Mouse (Mus musculus): Measurements from ENCODE around the gene Hist1h2be. TPM values are rescaled to one million over a fixed set of nuclear protein-coding genes. Genes with fewer than 3 reads are reported as not detected.
"Not testable (repeated sequence)": the region's sequence is repeated elsewhere in the genome, so short reads cannot be mapped to it uniquely, and the experiment has no call there.

Hist1h2be gene
- polyA plus RNA-seq, 1 experiment from 2014 or later: 1.5 TPM

DNA sequence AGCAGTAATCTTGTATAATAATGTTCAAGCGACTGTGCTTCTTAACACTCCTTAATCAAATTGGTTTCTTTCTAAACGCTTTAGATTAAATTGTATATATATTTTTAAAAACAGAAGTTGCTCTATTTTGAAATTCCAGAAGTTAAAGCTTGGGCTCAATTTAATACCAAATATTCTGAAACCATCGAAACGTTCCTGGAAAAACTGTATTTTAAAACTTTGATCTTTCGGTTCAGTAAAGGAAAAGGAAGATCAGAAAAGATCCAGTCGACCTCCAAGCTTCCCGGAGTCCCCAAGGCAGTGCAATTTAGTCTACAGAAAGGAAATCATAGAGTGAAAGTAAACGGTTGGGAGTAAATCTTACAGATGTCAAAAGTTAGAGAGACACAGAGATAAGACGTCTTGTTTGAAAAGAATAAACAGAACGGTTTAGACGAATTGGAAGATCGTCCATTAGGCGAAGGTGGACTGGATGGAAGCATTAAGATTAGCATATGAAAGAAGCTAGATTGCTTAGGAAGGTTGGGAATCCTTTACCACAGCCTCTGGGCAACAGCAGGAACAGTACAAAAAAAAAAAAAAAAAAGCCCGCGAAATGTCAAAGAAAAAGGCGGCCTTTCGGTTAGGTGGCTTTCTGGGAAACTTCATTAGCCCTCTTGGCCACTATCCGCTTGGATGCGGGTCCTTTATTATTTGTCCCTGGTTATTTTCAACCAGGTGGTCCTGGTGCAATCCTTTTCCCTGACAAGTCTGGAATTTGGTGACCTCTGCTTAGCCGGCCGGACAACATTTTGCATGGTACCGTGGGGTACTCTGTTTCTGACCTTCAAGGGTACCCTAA, 34.6 kb downstream of the Hist1h2be start:
- ATAC-seq (ENCODE audit: low FRiP score, low read depth): no peak
- Histone ChIP-seq H3K9ac (peak overlapping the region; percentile 39), H3K9me3 (no peaks in the 10 kb centered on the region), H3K36me3 (no peaks in the 10 kb centered on the region), H3K27ac (replicated peaks) (peak overlapping the region; percentile 93), H3K27me3 (no peaks in the 10 kb centered on the region), H3K4me2 (peak overlapping the region; percentile 93), H3K4me1 (replicated peaks) (peaks cover 33% of the 10 kb centered on the region), H3K4me3 (peak overlapping the region; percentile 53)
- WGBS: 1% methylated on average over 22 of the region's 22 CpGs

DNA sequence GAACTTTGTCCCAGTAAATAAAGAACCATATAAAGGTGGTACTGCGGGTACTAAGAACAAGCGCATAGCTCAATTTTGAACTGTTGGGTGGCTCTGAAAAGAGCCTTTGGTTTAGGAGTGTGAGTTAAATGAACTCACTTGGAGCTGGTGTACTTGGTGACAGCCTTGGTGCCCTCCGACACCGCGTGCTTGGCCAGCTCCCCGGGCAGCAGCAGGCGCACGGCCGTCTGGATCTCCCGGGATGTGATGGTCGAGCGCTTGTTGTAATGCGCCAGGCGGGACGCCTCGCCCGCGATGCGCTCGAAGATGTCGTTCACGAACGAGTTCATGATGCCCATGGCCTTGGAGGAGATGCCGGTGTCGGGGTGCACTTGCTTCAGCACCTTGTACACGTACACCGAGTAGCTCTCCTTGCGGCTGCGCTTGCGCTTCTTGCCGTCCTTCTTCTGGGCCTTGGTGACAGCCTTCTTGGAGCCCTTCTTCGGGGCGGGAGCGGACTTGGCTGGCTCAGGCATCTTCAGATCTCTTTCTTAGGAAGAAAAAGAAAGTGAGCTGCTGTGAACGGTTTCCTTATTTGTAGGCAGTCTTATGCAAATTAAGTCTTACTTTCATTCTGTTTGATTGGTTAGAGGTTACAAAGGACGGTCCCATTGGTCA, 35.4 kb downstream of the Hist1h2be start:
- under 1% methylated on average over 33 of the region's 36 CpGs for WGBS
- H3K9ac ChIP-seq: peak overlapping the region; percentile 62

DNA sequence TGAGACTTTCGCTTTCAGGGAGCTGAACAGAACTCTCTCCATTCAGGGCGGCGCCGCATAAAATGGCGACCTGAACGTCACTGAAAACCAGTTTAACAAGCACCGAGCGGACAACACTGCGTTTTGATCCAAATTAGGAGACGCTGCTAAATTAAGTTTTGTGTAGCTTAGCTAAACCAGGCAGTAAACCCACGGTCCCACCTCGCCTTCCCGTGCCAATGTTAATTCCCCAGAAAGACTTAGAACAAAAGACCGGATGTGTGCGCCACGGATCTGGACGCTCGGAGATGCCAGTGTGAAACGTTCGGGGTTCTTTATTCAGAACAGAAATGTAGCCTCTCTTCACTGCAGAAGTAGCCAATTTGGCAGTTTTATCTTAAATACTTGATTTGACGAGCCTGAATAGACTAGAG, 35.9 kb downstream of the Hist1h2be start:
- Histone ChIP-seq H3K27me3 (no peaks in the 10 kb centered on the region), H3K4me3 (peak overlapping the region; percentile 53), H3K27ac (replicated peaks) (peak overlapping the region; percentile 93), H3K9me3 (no peaks in the 10 kb centered on the region), H3K9ac (peak overlapping the region; percentile 62), H3K4me2 (peak overlapping the region; percentile 93), H3K4me1 (replicated peaks) (peaks cover 38% of the 10 kb centered on the region), H3K36me3 (no peaks in the 10 kb centered on the region)
- WGBS: under 1% methylated on average over 21 of the region's 21 CpGs
- ATAC-seq (ENCODE audit: low FRiP score, low read depth): no peak

More for the DNA sequence above, 35.4 kb downstream of the Hist1h2be start:
- H3K36me3 ChIP-seq, H3K27me3 ChIP-seq, H3K9me3 ChIP-seq: not testable (repeated sequence)
- peaks cover 38% of the 10 kb centered on the region for H3K4me1 ChIP-seq (replicated peaks)
- H3K27ac ChIP-seq (replicated peaks): peak overlapping the region; percentile 93
- peak overlapping the region; percentile 93 for H3K4me2 ChIP-seq
- H3K4me3 ChIP-seq: peak overlapping the region; percentile 53
- peak; percentile 91 for ATAC-seq (ENCODE audit: low FRiP score, low read depth)

DNA sequence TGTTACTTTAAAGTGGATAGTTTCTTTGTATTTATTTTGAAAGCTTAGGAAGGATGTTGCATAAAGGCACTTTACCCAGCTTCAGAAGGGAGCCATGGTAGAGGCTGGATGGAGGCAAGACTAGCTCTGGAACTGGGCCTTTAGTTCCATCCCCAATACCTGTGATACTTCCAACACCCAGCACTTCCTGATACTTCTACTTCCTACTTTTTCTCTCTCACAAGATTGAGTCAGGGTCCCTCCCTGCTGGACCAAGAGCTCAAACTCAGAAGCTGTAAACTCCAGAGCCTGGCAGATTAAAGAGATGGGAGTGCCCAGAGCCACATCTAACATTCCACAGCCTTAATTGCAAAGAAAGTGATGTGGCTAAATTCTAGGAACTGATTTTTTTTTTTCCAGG, 36.6 kb downstream of the Hist1h2be start:
- H3K4me3 ChIP-seq: peak overlapping the region; percentile 53
- H3K9ac ChIP-seq: peak overlapping the region; percentile 62; the same call in 1 of the 2 replicates
- peak overlapping the region; percentile 93 for H3K4me2 ChIP-seq
- H3K36me3 ChIP-seq: no peaks in the 10 kb centered on the region
- H3K4me1 ChIP-seq (replicated peaks): peaks cover 38% of the 10 kb centered on the region
- H3K27ac ChIP-seq (replicated peaks): peak overlapping the region; percentile 93
- no peaks in the 10 kb centered on the region for H3K27me3 ChIP-seq
- no peaks in the 10 kb centered on the region for H3K9me3 ChIP-seq
- no peak for ATAC-seq (ENCODE audit: low FRiP score, low read depth)

DNA sequence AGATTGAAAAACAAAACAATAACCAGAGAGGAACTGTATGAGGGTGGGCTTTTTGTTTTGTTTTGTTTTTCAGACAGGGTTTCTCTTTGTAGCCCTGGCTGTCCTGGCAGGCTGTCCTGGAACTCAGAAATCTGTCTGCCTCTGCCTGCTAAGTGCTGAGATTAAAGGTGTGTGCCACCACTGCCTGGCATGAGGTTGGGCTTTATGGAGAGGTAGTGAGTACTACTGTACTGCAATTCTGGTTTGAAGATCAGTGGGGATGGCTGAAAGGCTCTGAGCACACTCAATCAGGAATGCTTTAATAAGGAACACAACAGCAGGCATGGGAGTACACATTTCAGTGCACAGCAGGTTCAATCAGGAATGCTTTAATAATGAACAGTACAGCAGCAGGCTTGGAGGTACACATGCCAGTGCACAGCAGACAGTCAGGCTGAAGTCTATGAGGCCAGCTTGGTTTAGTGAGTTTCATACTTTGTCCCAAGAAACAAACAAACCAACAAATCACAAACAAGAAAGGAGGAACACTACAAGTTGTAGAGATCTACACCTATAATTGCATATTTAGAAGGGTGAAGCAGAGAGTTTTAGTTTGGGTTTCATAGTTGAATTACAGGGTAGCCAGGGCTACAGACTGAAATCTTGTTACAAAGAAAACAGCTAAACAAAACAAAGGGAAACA, 37.4 kb downstream of the Hist1h2be start:
- no peak overlapping the region for H3K9ac ChIP-seq
- no peak overlapping the region; the same call in 1 of the 2 replicates for H3K27ac ChIP-seq (replicated peaks)
- no peak overlapping the region for H3K4me3 ChIP-seq

DNA sequence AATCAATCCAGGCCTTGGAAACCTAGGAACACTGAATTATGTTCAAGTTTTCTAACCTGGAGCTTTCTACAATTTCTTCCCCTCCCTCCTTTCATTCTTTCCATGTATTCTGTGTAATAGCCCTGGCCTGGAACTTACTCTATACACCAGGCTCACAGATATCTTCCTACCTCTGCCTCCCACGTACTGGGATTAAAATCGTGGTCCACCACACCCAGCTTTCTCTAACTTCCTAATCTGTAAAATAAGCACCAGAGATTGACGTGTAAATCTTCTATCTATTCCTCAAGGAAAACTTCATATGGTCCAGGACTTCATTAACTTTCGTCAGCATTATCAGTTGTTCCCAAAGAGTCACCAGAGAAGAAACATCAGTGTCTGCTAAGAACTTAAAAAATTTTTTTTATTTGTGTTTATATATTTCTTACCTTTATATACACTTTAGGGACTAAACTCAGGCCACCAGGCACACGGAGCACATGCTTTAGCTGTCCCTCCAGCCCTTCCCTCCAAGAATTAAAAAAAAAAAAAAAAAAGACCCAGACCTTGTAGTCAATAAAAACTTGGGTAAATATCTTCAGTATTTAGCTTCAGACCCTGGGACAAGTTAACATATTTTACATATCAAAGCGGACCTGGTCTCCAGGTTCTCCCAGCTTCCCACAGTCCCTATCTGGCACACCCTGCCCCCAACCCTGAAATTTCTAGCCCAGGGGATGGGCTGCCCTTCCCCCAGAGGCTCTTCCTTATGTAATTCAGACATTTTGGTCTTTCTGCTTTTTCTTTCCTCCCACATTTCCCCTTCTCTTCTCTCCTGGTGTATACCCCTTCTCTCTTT, 38.5 kb downstream of the Hist1h2be start:
- no peak for ATAC-seq (ENCODE audit: low FRiP score, low read depth)
- Histone ChIP-seq H3K36me3 (no peaks in the 10 kb centered on the region), H3K27me3 (no peaks in the 10 kb centered on the region), H3K4me3 (peak overlapping the region; percentile 53), H3K27ac (replicated peaks) (peak overlapping the region; percentile 80), H3K9me3 (no peaks in the 10 kb centered on the region), H3K4me2 (peak overlapping the region; percentile 81), H3K9ac (peak overlapping the region; percentile 48), H3K4me1 (replicated peaks) (peaks cover 38% of the 10 kb centered on the region)
- 8% methylated on average over 6 of the region's 6 CpGs for WGBS

More for the DNA sequence above, 37.4 kb downstream of the Hist1h2be start:
- Histone ChIP-seq H3K4me2 (no peak overlapping the region), H3K4me1 (replicated peaks) (peaks cover 38% of the 10 kb centered on the region), H3K9me3 (no peaks in the 10 kb centered on the region), H3K27me3 (no peaks in the 10 kb centered on the region), H3K36me3 (no peaks in the 10 kb centered on the region)
- ATAC-seq (ENCODE audit: low FRiP score, low read depth): no peak

DNA sequence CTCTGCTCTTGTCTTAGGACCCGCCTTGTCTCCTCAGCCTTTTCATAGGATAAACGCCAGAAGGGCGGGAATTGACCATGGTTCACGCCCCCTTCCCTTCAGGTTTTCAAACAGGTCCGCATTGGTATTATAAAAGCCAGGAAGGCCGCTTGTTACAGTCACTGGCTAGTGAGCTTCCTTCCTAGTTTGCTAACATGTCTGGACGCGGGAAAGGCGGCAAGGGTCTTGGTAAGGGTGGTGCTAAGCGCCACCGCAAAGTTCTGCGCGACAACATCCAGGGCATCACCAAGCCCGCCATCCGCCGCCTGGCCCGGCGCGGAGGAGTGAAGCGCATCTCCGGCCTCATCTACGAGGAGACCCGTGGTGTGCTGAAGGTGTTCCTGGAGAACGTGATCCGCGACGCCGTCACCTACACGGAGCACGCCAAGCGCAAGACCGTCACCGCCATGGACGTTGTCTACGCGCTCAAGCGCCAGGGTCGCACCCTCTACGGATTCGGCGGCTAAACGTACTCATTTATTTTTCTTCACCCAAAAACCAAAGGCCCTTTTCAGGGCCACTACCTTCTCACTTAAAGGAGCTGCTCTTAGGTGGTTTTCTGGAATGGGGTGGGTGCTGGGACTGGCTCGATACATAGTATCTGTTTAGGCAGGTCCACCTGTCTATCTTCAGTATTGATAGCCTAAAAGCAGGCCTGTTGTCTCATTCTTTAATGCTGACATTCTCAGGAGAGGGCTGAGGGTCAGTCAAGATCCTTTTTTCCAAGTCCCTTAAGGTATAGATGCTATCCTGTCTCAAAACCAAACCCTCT, 39.3 kb downstream of the Hist1h2be start, which contains the start of gene Hist1h4d:
Gene Hist1h4d (plus strand): TSS at position 191 of the 811 bp plus-strand sequence.
- Histone ChIP-seq H3K27me3 (no peaks in the 10 kb centered on the region), H3K4me3 (peak within 1 kb of the TSS; percentile 53), H3K9ac (peak within 1 kb of the TSS; percentile 48), H3K4me2 (peak within 1 kb of the TSS; percentile 81), H3K9me3 (no peaks in the 10 kb centered on the region), H3K27ac (replicated peaks) (peak within 1 kb of the TSS; percentile 80), H3K36me3 (no peaks in the 10 kb centered on the region), H3K4me1 (replicated peaks) (peaks cover 39% of the 10 kb centered on the region)
- under 1% methylated on average over 43 of the region's 43 CpGs for WGBS
- peak; percentile 95 for ATAC-seq (ENCODE audit: low FRiP score, low read depth)

DNA sequence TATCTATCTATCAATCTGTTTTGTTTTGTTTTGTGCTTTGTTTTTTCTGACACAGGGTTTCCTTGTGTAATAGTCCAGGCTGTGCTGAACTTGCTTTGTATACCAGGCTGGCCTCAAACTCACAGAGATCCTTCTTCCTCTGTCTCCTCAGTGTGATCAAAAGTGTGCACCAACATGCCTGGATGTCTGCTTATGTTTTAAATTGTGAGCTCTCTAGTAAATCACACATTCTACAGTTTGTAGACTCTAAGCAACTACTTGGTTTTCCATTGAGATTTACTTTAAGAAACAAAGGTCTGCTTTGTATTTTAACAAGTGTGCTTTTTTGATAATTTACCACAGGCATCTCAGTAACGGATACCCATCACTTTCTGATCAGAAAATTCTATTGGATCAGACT, 43.1 kb downstream of the Hist1h2be start:
- Histone ChIP-seq H3K9me3 (no peaks in the 10 kb centered on the region), H3K4me2 (no peak overlapping the region), H3K36me3 (no peaks in the 10 kb centered on the region), H3K27ac (replicated peaks) (no peak overlapping the region), H3K9ac (no peak overlapping the region), H3K27me3 (no peaks in the 10 kb centered on the region), H3K4me3 (no peak overlapping the region), H3K4me1 (replicated peaks) (peaks cover 37% of the 10 kb centered on the region)
- ATAC-seq (ENCODE audit: low FRiP score, low read depth): no peak
- WGBS: 92% methylated on average over 1 of the region's 1 CpGs

DNA sequence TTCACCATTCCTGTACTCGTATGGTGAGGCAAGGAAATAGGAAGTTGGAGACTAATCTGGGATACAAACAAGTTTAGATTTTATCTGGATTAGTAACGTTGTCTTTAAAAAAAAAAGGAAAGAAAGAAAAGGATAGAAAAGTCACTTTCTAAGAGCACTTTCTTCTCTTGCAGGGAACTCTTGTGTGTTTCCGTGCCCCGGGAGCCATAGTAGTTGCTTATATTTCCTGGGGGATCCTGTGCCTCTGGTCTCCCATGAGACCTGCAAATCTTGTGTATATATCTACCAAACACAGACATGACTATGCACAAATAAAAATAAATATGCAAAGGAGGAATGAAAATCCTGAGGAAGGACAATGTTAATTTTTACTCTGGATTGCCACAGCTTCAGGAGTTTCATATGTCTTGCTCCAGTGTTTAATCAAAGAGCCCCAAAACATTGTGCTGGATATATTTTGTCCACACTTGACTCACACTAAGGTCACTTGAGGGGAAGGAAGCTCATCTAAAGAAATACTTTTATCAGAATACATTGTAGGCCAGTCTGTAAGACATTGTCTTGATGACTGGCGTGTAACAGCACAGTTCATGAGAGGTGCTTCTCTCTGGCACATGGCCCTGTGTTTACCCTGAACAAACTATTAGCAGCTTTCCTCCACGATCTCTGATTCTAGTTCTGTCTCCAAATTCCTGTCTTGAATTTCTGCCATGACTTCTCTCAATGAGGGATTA, 43.9 kb downstream of the Hist1h2be start:
- Histone ChIP-seq H3K4me3 (peak overlapping the region; percentile 43; the same call in 1 of the 2 replicates), H3K4me1 (replicated peaks) (peaks cover 37% of the 10 kb centered on the region), H3K27me3 (no peaks in the 10 kb centered on the region), H3K27ac (replicated peaks) (peak overlapping the region; percentile 79; the same call in 1 of the 2 replicates), H3K9me3 (no peaks in the 10 kb centered on the region), H3K4me2 (peak overlapping the region; percentile 58), H3K36me3 (no peaks in the 10 kb centered on the region), H3K9ac (0 out of 2 replicates have a peak overlapping the region, but pooled peaks have one; percentile 16)
- ATAC-seq (ENCODE audit: low FRiP score, low read depth): no peak
- WGBS: 51% methylated on average over 6 of the region's 6 CpGs

DNA sequence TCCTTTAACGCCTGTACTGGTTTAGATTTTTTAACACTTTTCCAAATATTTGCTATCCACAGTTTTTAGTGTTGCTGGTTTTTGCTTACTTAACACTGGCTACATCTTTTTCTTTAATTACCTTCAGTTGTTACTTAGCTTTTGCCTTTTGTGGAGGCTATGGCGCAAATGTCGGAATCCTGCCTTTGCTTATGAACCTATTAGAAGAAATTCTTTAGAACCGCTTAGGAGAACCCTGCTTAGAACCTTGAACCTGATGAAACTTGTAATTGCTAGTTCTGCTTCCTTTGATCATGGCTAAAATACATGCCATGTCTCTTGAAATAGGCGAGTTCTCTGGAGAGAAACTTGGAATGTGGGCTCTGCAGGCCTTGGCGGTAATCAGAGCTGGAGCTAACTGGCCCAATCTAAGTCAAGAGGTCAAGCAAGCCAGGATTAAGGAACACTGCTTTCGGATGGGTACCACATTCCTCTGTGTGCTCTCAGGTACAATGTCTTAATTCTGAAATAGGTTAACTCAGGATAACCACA, 44.5 kb downstream of the Hist1h2be start:
- ATAC-seq (ENCODE audit: low FRiP score, low read depth): no peak
- peaks cover 37% of the 10 kb centered on the region for H3K4me1 ChIP-seq (replicated peaks)
- H3K36me3 ChIP-seq: no peaks in the 10 kb centered on the region
- peak overlapping the region; percentile 53; the same call in 1 of the 2 replicates for H3K9ac ChIP-seq
- H3K4me2 ChIP-seq: peak overlapping the region; percentile 58
- H3K27ac ChIP-seq (replicated peaks): peak overlapping the region; percentile 79
- H3K4me3 ChIP-seq: peak overlapping the region; percentile 43
- WGBS: 9% methylated on average over 7 of the region's 7 CpGs
- H3K9me3 ChIP-seq: no peaks in the 10 kb centered on the region
- no peaks in the 10 kb centered on the region for H3K27me3 ChIP-seq
